Mouse (Mus musculus) lung, adult 2 months (tissue): ENCODE data around the gene Tnfsf4.

Experiments used
- CTCF ChIP-seq: fragments of 200-500 bp; IDR thresholded peaks from 2 replicates; pipeline ENCODE4 v1.5.1; 2011; ENCODE audit warnings: mild to moderate bottlenecking, low read length, control low read depth; ENCODE audit not compliant: insufficient read depth
- POLR2A ChIP-seq: fragments of 200-500 bp; IDR thresholded peaks from 2 replicates; pipeline ENCODE4 v1.6.1; 2011; ENCODE audit warnings: low read depth, mild to moderate bottlenecking, control low read depth, low read length, borderline replicate concordance; ENCODE audit errors: extremely low read depth

- TF ChIP-seq CTCF: no peak
- TF ChIP-seq POLR2A: no peak
These were observed 56.6 kb downstream of the Tnfsf4 start for GRCm38 (mm10) chr1:161451683-161452245.
